Mouse (Mus musculus): ENCODE results near the gene Aqp11.

The Aqp11 gene

GRCm38 (mm10) chr7:97707809-97708208 is 30.3 kb downstream of the Aqp11 start:
- DNase-seq (ENCODE audit: inconsistent ontology term), result no peak

GRCm38 (mm10) chr7:97707123-97707522 is 31.0 kb downstream of the Aqp11 start:
- no peak for DNase-seq (ENCODE audit: inconsistent ontology term)

DNA sequence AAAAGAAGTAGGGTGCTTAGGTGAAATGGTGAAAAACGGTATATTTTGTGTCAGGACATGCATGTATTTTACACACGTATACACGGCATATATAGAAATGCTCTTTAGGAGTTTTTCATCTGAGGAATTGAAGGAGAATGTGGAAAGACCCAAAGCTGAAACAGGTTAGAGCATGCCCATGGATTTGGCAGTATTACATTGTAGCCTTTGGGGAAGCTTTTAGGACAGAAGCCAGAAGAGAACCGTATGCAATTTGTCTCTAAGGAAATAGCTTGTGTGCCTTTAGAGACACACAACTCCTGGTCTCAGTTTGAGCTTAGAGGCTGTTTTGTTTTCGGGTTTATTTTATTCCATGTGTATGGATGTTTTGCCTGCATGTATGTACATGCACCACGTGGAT is 37.0 kb downstream of the Aqp11 start:
- no peak for DNase-seq (ENCODE audit: inconsistent ontology term)

DNA sequence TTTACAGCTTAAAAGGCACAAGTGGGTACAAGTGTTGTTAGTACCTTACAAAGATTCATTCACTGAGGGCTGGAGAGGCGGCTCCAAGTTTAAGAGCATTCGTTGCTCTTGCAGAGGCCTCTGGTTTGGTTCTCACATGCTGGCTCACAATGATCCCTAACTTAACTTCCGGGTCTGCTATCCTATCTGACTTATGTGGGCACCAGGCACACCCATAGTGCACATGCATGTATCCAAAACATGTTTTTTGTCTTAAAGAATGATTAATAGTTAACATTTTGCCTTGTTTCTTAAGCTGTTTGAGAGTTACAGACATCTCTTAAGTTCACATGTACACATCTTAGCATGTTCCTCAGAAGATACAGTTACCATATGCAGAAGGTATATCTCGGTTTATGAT is 37.9 kb downstream of the Aqp11 start:
- DNase-seq (ENCODE audit: inconsistent ontology term), result no peak

- DNase-seq (ENCODE audit: inconsistent ontology term), result peak; percentile 84
Observed at GRCm38 (mm10) chr7:97696506-97697254, 41.4 kb downstream of the Aqp11 start, which contains the start of gene Clns1a. Gene Clns1a, plus strand, starts transcription at chr7:97696634.

DNA sequence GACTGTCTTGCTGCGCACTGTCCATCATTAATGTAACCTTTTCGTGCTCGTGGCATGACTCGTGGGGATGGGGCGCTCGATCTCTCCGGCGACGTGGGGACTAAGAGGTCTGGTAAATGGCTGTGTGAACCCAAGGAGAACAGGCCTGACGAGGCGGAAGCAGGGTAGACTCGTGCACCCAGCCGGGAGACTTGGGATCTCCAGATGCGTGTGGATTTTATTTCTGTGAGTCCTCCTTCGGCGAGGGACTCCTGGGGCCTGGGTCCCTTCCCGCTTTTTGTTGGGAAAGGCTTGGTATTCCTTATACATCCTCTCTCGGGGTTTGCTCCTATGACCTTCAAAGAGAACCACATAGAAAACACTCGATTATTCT is 42.0 kb downstream of the Aqp11 start:
- no peak for DNase-seq (ENCODE audit: inconsistent ontology term)

- no peak for DNase-seq (ENCODE audit: inconsistent ontology term)
Observed at GRCm38 (mm10) chr7:97695441-97695840, 42.6 kb downstream of the Aqp11 start.

- DNase-seq (ENCODE audit: inconsistent ontology term), result no peak
Observed at GRCm38 (mm10) chr7:97687831-97688230, 50.3 kb downstream of the Aqp11 start.

DNA sequence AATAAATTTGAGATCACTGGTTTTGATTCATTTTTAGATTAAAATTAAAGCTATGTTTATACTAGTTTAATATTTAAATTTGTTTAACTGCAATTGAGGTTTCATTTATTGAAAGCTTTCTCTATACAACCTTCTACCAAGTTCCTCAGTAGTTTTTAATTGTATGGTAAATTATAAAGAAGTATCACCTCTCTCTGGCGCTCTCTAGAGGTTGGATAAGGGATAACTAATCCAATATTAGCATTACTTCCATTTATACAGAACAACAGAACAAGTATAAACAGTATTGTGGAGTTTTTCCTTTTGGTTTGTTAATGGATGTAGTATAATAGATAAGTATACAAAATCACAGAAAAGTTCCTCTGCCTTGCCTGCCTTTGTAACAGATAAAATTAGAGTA is 58.9 kb downstream of the Aqp11 start:
- DNase-seq (ENCODE audit: inconsistent ontology term), result peak; percentile 15
